Mouse (Mus musculus) inflammation-experienced regulatory T-cells, adult 16 weeks (primary cell): ENCODE data around the gene Klk1b9. TPM values are rescaled to one million over a fixed set of nuclear protein-coding genes. Genes with fewer than 3 reads are reported as not detected.

Experiments used
- polyA plus RNA-seq: library from polyadenylated mRNA; unstranded; fragments of 100-300 nt; shearing (Covaris generic); gene quantifications from one replicate; pipeline ENCODE4 v1.2.1, GENCODE M21; 2017

Klk1b9 gene
- 0.73 TPM for polyA plus RNA-seq

GRCm38 (mm10) chr7:43975761-43976160, at the start of gene Klk1b9:
Gene Klk1b9, plus strand, starts transcription at chr7:43976061.

GRCm38 (mm10) chr7:43933440-43933839, 42.4 kb upstream of the Klk1b9 start, which contains the start of gene Klk15:
Gene Klk15, plus strand, starts transcription at chr7:43933740.

GRCm38 (mm10) chr7:43950364-43950763, 25.5 kb upstream of the Klk1b9 start, which contains the start of gene Klk1b8:
Gene Klk1b8, plus strand, starts transcription at chr7:43950664.

GRCm38 (mm10) chr7:43966451-43966850, 9.4 kb upstream of the Klk1b9 start, which contains the start of gene Klk1b1:
Gene Klk1b1, plus strand, starts transcription at chr7:43966751.

GRCm38 (mm10) chr7:43995577-43995976, 19.7 kb downstream of the Klk1b9 start, which contains the start of gene Klk1b11:
Gene Klk1b11, plus strand, starts transcription at chr7:43995877.

GRCm38 (mm10) chr7:44011868-44012267, 36.0 kb downstream of the Klk1b9 start, which contains the start of gene Klk1b26:
Gene Klk1b26, plus strand, starts transcription at chr7:44012168.

Other genes starting within 250 kb of the Klk1b9 start
- gene Klk12, start 207.2 kb upstream of the Klk1b9 start, polyA plus RNA-seq = not detected
- gene Klk11, start 201.5 kb upstream of the Klk1b9 start, polyA plus RNA-seq = not detected
- gene Klk10, start 195.0 kb upstream of the Klk1b9 start, polyA plus RNA-seq = 0.21 TPM
- 0.99 TPM for gene Klk9, start 184.2 kb upstream of the Klk1b9 start, polyA plus RNA-seq
- gene Klk8, start 178.5 kb upstream of the Klk1b9 start, polyA plus RNA-seq = 109 TPM
- gene Klk7, start 164.8 kb upstream of the Klk1b9 start, polyA plus RNA-seq = not detected
- gene Klk6, start 151.6 kb upstream of the Klk1b9 start, polyA plus RNA-seq = not detected
- gene Klk5, start 134.1 kb upstream of the Klk1b9 start, polyA plus RNA-seq = not detected
- not detected for gene Klk4, start 94.9 kb upstream of the Klk1b9 start, polyA plus RNA-seq
- 0.51 TPM for gene Klk15, start 42.3 kb upstream of the Klk1b9 start, polyA plus RNA-seq
- not detected for gene Klk1b8, start 25.4 kb upstream of the Klk1b9 start, polyA plus RNA-seq
- gene Klk1b1, start 9.3 kb upstream of the Klk1b9 start, polyA plus RNA-seq = not detected
- gene Klk1b11, start 19.8 kb downstream of the Klk1b9 start, polyA plus RNA-seq = not detected
- gene Klk1b26, start 36.1 kb downstream of the Klk1b9 start, polyA plus RNA-seq = not detected
- gene Klk1b27, start 76.2 kb downstream of the Klk1b9 start, polyA plus RNA-seq = 4.1 TPM
- gene Klk1b21, start 126.3 kb downstream of the Klk1b9 start, polyA plus RNA-seq = not detected
- not detected for gene Klk1b22, start 136.6 kb downstream of the Klk1b9 start, polyA plus RNA-seq
- not detected for gene Klk1b16, start 160.7 kb downstream of the Klk1b9 start, polyA plus RNA-seq
- gene Klk1b24, start 212.2 kb downstream of the Klk1b9 start, polyA plus RNA-seq = not detected
- not detected for gene Klk1b3, start 222.1 kb downstream of the Klk1b9 start, polyA plus RNA-seq
- gene Klk1b4, start 231.4 kb downstream of the Klk1b9 start, polyA plus RNA-seq = not detected
- gene Klk1b5, start 239.9 kb downstream of the Klk1b9 start, polyA plus RNA-seq = not detected
- gene Klk1, start 249.3 kb downstream of the Klk1b9 start, polyA plus RNA-seq = not detected